Mouse (Mus musculus) embryo, embryonic 10.5 days (tissue): ENCODE measurements around the gene Vps11.
A peak's percentile ranks its signal among the peaks of the same experiment; 100 is the strongest.
"Not testable (repeated sequence)": the region's sequence is repeated elsewhere in the genome, so short reads cannot be mapped to it uniquely, and the experiment has no call there.

Experiments
- DNase-seq: peaks from one replicate; pipeline ENCODE4 v3.0.0-alpha.2; 2015; ENCODE audit warnings: low spot score

Vps11 gene

DNA sequence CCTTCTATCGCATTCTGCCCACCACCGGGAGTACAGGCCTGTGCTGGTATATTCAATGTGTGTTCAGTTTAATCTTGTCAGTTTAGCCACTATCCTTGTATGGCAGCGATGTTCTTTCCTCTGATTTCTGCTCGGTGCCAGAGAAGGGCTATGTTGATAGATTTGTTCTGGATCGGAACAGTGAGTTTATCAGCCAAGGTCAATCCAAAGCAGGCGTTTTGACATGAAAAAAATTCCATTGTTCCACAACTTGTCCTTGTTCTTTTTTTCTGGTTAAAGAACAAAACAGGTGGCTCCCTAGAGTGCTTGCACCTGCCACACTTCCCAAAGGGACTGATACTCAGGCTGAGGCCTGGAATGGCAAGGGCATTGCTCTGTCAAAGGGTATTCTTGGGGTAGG is 14.7 kb upstream of the Vps11 start:
- DNase-seq: no peak

DNA sequence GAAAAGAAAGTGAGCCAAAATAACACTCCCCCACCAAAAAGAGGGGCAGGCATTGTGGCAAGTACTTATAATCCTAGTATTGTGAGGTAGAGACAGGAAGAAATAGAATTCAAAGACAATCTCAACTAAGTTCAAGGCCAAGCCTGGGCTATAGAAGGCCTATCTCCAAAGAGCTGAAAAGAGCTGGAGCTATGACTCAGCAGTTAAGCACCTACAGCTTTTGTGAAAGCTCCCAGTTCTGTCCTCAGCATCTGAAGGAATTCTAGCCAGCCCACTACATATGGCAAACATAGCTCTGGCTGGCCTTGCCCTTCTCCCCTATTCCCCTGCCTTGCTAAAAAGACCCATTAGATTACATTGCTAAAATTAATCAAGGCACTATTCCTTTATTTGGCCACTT is 11.9 kb upstream of the Vps11 start:
- DNase-seq: no peak

DNA sequence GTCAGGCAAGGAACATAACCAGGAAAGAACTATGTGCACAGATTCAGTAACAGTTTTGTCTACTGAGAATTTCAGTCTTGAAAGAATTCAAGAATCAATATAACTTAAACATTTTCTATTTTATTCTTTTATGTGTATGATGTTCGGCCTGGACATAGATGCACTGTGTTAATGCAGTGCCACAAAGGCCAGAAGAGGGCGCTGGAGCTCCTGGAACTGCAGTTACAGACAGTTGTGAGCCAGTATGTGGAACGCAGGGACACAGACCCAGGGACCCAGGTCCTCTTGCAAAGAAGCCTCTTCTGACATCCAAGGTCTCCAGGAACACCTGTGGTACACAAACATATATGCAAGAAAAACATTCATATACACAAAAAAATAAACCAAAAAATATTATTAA is 3.0 kb upstream of the Vps11 start:
- DNase-seq: peak; percentile 29

DNA sequence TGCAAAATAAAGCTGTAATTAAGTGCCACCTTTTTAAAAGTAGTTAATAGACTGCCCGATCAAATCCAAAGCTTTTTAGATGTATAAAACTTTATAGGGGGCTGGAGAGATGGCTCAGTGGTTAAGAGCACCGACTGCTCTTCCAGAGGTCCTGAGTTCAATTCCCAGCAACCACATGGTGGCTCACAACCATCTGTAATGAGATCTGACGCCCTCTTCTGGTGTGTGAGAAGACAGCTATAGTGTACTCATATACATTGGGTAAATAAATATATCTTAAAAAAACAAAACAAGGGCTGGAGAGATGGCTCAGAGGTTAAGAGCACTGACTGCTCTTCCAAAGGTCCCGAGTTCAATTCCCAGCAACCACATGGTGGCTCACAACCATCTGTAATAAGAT is 461 bp upstream of the Vps11 start:
- not testable (repeated sequence) for DNase-seq

DNA sequence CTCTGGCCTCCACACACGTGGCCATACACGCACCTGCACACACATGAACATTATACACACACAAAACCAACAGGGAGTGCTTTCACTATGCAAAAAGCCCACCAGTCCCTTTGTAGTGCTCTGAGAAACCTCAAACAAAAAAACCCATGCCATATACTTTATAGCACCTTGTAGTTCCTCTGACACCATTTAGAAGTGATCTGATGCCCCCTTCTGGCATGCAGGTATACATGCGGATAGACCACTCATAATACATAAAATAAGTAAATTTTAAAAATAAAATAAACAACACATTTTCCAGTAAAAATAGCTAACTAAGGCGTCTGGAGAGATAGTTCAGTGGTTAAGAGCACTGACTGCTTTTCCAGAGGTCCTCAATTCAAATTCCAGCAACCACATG is 4.3 kb downstream of the Vps11 start:
- DNase-seq: peak; percentile 50

DNA sequence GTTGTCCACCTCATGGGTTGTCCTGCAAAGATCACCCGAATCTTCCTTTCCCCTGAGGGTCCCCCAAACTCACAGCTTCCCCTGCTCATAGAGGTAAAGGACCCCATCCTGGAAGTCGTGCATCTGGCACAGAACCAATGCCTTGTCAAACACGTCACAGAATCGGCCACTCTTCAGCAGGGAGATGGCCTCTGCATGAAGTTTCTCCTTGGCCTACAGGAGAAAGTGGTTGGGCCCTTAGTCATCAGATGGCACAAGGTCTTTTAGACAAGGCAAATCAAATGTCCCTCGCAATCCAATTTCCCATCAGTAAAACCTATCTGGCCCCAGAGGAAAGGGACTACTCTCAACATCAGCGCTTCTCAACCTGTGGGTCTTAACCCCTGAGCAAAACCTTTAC is 8.3 kb downstream of the Vps11 start:
- no peak for DNase-seq

DNA sequence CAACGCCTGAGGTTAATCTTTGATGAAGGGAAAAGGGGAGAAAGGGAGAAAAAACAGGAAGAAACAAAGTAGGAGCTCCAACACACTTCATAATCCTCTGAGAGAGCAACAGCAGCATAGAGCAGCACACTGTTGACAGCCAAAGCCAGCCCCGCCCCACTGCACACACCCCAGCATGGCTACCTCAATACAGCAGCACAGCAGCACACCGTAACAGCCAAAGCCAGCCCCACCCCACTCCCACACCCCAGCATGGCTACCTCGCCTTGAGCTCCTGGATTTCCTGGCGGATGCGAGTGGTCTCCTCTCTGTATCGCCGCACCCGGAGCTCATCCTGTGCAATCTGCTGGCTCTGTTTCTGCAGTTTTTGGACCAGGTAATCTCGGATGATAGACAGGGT is 9.1 kb downstream of the Vps11 start:
- DNase-seq: no peak

DNA sequence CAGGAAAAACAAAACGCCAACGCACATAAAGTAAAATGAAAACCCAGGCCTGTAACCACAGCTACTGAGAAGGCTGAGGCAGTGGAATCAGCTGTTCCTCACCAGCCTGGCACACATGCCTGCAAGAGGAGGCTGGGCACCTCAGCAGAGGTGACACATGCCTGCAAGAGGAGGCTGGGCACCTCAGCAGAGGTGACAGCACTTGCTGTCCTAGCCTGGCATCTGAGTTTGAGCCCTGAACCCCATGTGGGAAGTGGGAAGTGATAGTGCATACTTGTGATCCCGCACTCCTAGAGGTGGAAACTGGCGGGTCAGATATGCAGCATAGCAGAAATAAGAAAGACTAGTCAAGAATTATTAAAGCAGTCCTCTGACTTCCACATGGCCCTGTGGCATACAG is 10.1 kb downstream of the Vps11 start:
- DNase-seq: no peak

DNA sequence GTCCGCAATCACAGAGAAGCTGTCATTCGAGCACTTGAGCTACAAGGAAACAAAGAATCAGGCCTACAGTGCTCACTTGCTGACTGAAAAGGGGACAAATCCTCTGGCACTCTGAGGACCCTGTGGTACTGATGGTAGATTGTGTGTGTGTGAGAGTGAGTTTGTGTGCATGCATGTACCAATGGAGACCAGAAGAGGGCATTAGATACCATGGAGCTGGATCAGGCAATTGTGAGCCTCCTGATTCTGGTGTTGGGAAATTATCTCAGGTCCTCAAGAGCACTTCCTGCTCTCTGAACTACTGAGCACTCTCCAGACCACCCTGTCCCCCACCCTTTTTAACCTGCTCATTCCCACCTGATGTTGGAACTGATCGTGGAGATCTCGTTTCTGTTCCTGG is 12.9 kb downstream of the Vps11 start:
- DNase-seq: no peak

DNA sequence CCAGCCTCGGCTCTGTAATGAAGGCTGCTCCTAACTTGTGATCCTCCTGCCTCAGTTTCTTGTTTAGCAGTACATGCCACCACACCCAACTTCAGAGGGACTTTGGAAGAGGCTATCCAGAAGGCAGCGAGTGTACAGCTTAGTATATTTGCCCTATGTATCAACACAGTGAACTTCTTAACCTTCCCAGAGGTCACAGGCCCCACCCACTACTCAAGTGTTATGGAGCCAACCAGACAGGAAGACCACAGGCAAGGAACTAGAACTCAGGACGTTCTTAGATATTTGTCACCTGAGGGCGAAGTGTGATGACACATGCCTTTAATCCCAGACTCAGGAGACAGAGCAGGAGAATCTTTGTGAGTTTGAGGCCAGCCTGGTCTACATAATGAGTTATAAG is 13.8 kb downstream of the Vps11 start:
- no peak for DNase-seq

DNA sequence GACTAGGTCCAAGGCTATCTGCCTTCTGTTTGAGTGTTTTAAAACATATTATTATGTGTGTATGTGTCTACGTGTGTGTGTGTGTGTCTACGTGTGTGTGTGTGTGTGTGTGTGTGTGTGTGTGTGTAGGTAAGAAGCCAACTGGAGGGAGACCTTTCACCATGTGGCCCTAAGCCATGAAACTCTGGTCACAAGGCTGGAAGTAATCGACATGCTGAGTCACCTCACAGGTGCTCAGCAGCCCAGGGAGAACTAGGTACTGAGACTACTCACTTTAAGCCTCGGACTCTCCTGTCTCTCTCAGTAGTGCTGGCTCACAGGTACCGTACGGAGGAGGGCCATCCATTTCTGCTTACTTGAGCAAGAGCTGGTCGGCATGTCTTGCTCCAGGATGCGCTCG is 14.3 kb downstream of the Vps11 start:
- DNase-seq: no peak

DNA sequence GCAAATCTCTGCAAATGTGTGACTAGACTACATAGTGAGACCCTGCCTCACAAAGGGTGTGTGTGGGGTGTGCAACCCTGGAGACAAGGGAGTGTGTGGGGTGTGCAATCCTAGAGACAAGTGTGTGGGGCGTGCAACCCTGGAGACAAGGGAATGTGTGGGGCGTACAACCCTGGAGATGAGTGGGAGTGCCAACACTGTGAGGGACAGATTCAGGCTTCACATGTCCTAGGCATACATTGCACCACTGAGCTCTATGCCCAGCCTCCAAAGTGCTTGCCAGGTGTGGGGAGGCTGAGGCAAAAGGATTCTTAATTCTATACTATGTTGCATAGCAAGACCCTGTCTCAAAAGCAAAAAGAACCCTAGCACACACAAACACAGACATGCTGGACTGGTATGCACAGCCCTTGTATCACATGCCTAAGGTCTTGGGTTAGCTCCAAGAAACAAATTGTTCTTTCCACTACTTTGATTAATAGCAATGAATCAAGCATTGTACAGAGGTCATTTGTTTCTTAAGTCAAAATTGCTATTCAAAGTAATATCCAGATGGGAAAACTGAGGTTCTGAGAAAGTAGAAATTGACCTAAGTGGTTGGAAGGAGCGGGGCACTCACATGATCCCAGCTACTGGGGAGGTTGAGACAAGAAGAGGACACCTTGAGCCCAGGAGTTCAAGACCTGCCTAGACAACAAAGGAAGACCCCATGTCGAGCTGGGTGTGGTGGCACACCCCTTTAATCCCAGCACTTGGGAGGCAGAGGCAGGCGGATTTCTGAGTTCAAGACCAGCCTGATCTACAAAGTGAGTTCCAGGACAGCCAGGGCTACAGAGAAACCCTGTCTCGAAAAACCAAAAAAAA is 15.7 kb downstream of the Vps11 start:
- DNase-seq: no peak

DNA sequence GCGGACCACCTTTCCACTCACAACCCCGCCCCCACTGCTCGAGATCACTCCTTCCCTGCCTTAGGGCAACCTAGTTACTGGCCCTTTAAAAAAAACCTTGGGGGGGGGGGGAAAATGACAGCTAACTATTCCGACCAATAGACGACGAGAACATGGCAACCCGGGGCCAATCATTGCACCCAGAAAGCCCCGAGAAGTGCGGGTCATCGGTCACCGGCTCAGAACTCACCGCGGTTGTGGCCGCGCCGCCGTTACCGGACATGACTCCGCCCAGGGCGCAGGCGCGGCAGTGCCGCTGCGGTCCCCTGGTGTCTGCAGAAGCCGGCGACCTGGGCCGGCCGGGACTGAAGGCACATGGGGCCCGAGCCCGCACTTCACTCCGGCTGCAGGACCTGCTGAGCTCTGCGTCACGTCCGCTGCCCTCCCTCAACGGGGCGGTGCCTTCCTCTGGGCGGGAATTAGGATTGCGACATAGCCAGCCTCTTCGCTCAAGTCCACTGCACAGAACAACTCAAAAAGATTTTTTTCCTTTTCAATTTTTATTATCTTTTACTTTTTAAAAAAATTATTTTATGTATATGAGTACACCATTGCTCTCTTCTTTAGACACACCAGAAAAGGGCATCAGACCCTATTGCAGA is 17.6 kb downstream of the Vps11 start, which contains the start of gene Hmbs:
Gene Hmbs, minus strand, starts transcription at position 448 of the 641 bp plus-strand sequence.
- peak; percentile 96 for DNase-seq

DNA sequence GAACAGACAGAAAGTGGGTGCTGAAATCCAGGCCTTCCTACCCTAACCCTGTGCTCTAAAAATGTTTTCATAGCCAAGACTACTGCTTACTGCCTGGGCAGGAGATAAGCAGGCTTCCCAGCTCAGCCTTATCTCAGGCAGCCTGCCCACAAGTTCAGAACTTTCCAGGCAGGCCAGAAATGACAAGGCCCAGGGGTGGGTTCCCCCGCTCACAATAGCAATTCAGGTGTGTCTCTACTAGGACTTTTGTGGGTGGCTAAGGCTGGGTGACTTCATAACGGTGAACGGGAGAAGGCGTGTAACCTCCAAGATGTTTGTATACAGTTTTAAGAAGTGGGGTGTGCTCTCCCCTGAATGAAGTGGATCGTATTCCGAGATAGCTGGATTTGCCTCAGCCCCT is 18.2 kb downstream of the Vps11 start:
- DNase-seq: no peak

DNA sequence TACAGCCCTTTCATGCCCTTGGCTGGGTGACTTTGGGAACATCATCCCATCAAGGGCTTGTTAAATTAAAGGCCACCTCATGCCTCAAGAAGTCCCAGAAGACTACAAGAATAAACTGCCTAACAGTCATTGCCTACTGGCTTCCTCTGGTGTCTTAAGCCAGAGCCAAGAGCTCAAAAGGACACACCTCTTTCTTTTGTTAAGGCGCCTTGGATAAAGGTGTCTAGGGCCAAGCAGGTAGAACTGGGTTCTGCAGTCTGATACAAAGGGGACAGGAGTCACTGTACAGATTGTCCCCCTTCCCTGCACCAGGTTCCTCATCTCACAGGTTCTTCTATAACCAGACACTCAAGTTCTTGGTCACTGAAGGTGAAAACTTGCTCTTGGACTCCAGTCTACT is 18.9 kb downstream of the Vps11 start:
- DNase-seq: no peak

DNA sequence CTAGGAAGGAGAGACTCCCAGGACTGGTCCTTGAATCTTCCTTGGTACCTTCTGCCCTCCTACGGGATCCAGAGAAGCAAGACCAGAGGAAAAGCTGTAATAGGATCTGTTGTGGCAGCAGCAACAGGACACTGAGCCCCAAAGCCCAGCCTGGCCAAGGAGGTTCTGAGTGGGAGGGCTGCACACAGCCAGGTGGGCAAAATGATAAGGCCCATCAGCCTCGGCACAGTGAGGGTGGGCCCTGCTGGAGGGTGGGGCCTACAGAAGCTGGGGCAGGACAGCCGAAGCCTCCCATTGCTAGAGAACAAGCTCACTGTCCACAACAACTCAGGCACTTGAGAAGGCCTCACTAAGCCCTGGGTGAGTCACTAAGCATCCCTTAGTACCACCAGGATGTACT is 19.3 kb downstream of the Vps11 start:
- DNase-seq: no peak

DNA sequence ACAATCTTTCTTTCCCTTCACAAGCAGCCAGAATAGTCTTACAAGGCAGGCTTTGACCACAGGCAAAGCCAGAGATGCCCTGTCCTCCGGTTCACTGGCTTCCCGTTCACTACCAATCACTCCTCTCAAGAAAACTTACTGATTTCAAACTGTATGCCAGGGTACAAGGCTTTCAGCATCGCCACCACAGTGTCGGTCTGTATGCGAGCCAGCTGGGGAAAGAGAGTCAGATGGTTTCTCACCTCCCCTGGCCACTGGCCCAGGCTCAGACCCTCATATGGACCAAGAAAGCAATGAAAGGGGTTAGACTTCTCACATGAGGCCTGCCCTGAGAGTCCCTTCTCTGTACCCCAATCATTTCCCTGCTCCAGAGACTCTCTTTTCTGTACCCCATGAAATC is 20.0 kb downstream of the Vps11 start:
- no peak for DNase-seq

DNA sequence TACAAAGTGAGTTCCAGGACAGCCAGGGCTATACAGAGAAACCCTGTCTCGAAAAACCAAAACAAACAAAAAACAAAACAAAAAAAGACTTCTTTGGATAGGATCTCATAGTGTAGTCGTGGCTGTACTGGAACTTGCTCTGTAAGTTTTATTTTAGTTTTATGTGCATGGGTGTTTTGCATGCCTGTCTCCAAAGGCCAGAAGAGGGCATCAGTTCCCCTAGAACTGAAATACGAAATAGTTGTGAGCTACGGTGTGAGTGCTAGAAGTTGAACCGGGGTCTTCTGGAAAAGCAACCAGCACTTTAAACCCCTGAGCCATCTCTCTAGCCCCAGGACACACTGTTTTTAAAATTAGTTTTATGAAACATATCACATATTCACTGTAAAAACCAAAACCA is 22.9 kb downstream of the Vps11 start:
- DNase-seq: peak; percentile 21

DNA sequence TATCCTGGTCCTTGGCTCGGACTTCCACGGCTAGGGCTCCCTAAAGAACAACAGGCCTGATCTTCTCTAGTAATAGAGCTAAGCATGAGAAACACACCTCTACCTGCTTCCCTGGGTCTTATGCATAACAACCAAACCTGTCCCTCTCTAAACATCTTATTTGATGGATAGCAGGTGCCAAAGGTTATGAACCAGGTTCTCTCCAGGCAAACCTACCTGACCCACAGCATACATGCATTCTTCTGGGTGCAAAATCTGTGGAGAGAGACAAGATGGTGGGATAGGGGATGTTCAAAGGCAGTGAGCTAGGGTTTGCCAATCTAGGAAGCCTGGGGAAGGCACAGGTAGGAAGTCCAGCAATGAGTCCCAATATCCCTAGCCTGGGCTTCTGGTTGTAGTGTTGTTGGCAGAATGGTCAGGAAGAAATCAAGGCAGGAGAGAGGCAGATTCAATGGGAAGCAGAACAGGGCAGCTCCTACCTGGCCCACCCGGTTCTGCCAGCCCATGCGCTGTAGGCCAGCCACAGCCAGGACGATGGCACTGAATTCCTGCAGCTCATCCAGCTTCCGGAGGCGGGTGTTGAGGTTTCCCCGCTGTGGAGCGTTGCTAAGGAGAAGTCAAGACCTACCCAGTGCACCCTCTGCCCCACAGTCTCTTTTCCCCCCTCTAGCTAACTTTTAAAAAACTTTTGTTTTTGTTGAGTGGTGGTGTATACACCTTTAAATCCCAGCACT is 23.9 kb downstream of the Vps11 start:
- DNase-seq: no peak

DNA sequence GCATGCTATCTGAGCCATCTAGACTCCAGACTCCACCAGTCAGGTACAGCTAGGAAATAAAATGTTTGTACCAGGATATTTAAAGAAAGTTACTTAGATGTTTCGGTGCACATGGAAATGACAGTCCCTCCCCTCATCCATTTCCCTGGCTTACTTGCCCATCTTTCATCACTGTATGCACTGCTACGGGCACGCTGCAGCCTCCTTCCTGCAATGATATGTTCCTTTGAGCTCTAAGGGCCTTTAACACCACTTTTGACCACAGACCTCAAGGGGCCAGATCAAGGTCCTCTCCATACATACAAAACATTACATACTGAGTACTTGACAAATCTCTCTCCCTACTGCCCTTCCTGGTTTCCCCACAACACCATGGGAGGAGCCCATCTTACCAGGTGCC is 24.5 kb downstream of the Vps11 start:
- DNase-seq: peak; percentile 3

DNA sequence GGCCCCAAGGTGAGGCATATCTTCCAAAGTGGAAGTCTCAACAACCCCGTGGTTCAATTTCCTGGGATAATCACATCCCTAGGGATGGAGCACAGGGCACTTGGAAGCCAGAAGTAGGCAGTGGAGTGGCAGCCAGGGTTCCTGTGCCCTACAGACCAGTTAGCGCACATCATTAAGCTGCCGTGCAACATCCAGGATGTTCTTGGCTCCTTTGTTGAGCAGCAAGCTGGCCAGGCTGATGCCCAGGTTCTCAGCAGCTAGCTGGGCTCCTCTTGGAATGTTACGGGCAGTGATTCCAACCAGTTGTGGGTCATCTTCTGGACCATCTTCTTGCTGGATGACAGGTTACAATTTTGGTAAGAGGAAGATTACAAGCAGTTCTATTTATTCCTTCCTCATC is 25.0 kb downstream of the Vps11 start:
- DNase-seq: peak; percentile 12

DNA sequence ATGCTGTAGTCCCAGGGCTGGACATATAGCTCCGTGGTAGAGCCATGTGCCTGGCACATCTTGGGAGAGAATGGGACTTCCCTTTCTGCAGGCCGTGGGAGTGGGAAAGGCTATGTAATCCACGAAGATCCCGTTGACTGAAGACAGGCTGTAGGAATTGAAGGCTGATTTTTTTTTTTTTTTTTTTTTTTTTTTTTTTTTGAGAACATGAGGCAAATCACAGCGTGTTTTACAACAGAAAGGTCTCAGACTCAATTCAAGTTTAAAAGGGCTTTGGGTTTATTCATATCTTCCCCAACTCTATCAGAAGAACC is 25.4 kb downstream of the Vps11 start:
- DNase-seq: no peak
